8 mouse cellular contexts compared by ENCODE assay signal in the genomic region with DNA sequence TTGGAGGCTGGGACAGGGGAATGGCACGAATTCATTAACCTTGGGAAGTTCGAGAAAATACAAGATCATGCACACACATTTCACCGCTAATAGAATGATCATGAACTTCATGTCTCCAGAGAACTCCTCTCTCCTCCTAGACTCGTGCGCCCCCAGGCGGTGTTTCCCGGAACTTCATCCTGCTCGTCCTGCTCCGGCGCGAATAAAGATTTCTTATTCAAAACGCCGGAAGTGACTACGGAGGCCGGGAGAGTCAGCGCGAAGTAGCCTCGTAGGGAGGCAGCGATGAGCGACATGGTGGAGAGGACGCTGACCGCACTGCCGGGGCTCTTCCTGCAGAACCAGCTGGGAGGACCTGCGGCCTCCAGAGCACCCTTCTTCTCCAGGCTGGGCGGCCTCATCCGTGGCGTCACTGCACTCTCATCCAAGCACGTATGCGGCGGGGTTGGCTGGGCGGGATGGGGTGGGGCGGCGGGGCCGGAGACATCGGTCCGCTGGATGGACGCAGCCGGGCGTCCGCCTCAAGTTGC. TPM values are rescaled to one million over a fixed set of nuclear protein-coding genes. Genes with fewer than 3 reads are reported as not detected.
A peak's percentile ranks its signal among the peaks of the same experiment; 100 is the strongest.
DNase-seq lines count a peak whose midpoint lies in the region; ATAC-seq and TF ChIP-seq lines count a peak whose summit lies in the region.

A gene (plus strand): TSS at position 249 of the 530 bp plus-strand sequence.

- peak; percentile 99 for TF ChIP-seq CTCF in gastrocnemius, adult 2 months (IDR thresholded peaks at IDR 0.05)

- peak; percentile 92 for ATAC-seq in common myeloid progenitor, adult 5-6 weeks (replicated peaks; ENCODE audit: low read depth, poor library complexity, severe bottlenecking)

- DNase-seq in ZHBTc4 (ENCODE audit: low read depth, low spot score): peak; percentile 94
- DNase-seq in gastrocnemius, adult 2 months: peak; percentile 96
- peak; percentile 90 for DNase-seq in hindlimb bud, embryonic 11.5 days (ENCODE audit: extremely low spot score, low read depth, low spot score)
- peak; percentile 80 to 100 for DNase-seq in left cerebral cortex, adult 8-10 months (ENCODE audit: low spot score in 2 of 2)
- peak; percentile 94 to 96 for DNase-seq in right cerebral cortex, postnatal 10 days (ENCODE audit: low spot score in 2 of 2)
- peak; percentile 98 for DNase-seq in urinary bladder, postnatal 25 days (ENCODE audit: low spot score)

- peak within 1 kb of the TSS; percentile 98 for H3K4me3 ChIP-seq in gastrocnemius, adult 2 months
- peak within 1 kb of the TSS; percentile 99 for H3K4me3 ChIP-seq in megakaryocyte, embryonic 14.5 days (replicated peaks)

- H3K27me3 ChIP-seq in megakaryocyte, embryonic 14.5 days (replicated peaks): no peaks in the 10 kb centered on the region

- H3K27ac ChIP-seq in gastrocnemius, adult 2 months: peak within 1 kb of the TSS; percentile 89

- intact Hi-C loops in gastrocnemius, adult 2 months (cut with DNase I): loop anchor here (5.0 kb wide), 2 partner anchors 226 to 416 kb away; a partner anchor contains a TSS

- peaks cover 31% of the 10 kb centered on the region for H3K36me3 ChIP-seq in megakaryocyte, embryonic 14.5 days (replicated peaks; ENCODE audit: low read length)

- H3K4me1 ChIP-seq in megakaryocyte, embryonic 14.5 days: peaks cover 38% of the 10 kb centered on the region

- no peaks in the 10 kb centered on the region for H3K9me3 ChIP-seq in megakaryocyte, embryonic 14.5 days

RNA-seq across cellular contexts. Expression of the gene that starts here (rescaled TPM):
- 13.7 and 19.9 TPM in 2 replicates for total RNA-seq in common myeloid progenitor, adult 5-6 weeks (2017)
- total RNA-seq in gastrocnemius, adult 2 months (2021): 1 to 10 TPM; 8.3 to 9.1 TPM
- total RNA-seq in left cerebral cortex, adult 8-10 months (2022): 10 to 100 TPM; 11.6 to 12.2 (median 11.8) TPM
- polyA plus RNA-seq in megakaryocyte, embryonic 14.5 days (2012; ENCODE audit: insufficient read depth, low replicate concordance): 0.30 TPM in 1 of 2 replicates, not detected in the other

Comparison
In these comparisons a context has a peak if more than half of its experiments do, and no peak if none do; other contexts are left out.
1. Peak in every context shown above with its lines: DNase-seq, ATAC-seq, H3K4me3 ChIP-seq and H3K27ac ChIP-seq.